Mouse (Mus musculus) ES-E14 (cell line): ENCODE measurements around the gene Macrod1. TPM values are rescaled to one million over a fixed set of nuclear protein-coding genes. Genes with fewer than 3 reads are reported as not detected.

Source experiments
- DNase-seq: peaks from one replicate; pipeline ENCODE4 v3.0.0-alpha.2; 2013; ENCODE audit warnings: low read depth, low spot score
- H3K27ac ChIP-seq: 2 replicates; pipeline ENCODE4 v1.5.1; 2012; ENCODE audit warnings: low read depth, mild to moderate bottlenecking, low read length, moderate library complexity, mixed read lengths; ENCODE audit not compliant: poor library complexity, insufficient read depth, severe bottlenecking
- H3K36me3 ChIP-seq: 2 replicates; pipeline ENCODE4 v1.6.1; 2012; ENCODE audit warnings: mild to moderate bottlenecking, low read length, moderate library complexity, mixed read lengths; ENCODE audit not compliant: control insufficient read depth, poor library complexity, insufficient read depth, severe bottlenecking
- H3K4me1 ChIP-seq, 2 experiments: fragments of 150-350 bp in 1 of 2; sonication (generic) in 1 of 2; 2 replicates each; pipeline ENCODE4 v1.6.1; 2012; ENCODE audit warnings: low read length in 2 of 2, mild to moderate bottlenecking in 1 of 2, mixed read lengths in 1 of 2; ENCODE audit not compliant: control insufficient read depth in 2 of 2, insufficient read depth in 2 of 2, poor library complexity in 1 of 2
- H3K4me3 ChIP-seq, 2 experiments: fragments of 150-350 bp in 1 of 2; sonication (generic) in 1 of 2; 2 replicates each; pipeline ENCODE4 v1.5.1; 2012; ENCODE audit warnings: low read length in 2 of 2, low read depth in 1 of 2, mild to moderate bottlenecking in 1 of 2, mixed read lengths in 1 of 2; ENCODE audit not compliant: insufficient read depth in 1 of 2, poor library complexity in 1 of 2, severe bottlenecking in 1 of 2
- H3K9ac ChIP-seq: 2 replicates; pipeline ENCODE4 v1.6.1; 2012; ENCODE audit warnings: low read depth, mild to moderate bottlenecking, low read length, mixed read lengths; ENCODE audit not compliant: poor library complexity, insufficient read depth, severe bottlenecking
- H3K9me3 ChIP-seq: fragments of 150-350 bp; sonication (generic); 2 replicates; pipeline ENCODE4 v1.6.1; 2012; ENCODE audit warnings: low read depth, mild to moderate bottlenecking, low read length; ENCODE audit not compliant: control insufficient read depth, insufficient read depth
- CHD2 ChIP-seq: IDR thresholded peaks from 2 replicates; pipeline ENCODE4 v1.6.1; 2014; ENCODE audit warnings: mild to moderate bottlenecking, low read depth, low read length, inconsistent platforms
- HCFC1 ChIP-seq: IDR thresholded peaks from 2 replicates; pipeline ENCODE4 v1.6.1; 2012; ENCODE audit warnings: low read length, inconsistent platforms, borderline replicate concordance; ENCODE audit not compliant: insufficient read depth
- MAFK ChIP-seq: IDR thresholded peaks from 2 replicates; pipeline ENCODE4 v1.6.1; 2014; ENCODE audit warnings: mild to moderate bottlenecking, low read depth, low read length, inconsistent platforms; ENCODE audit not compliant: insufficient read depth
- ZC3H11A ChIP-seq: IDR thresholded peaks from 2 replicates; pipeline ENCODE4 v1.6.1; 2012; ENCODE audit warnings: low read depth, mild to moderate bottlenecking, inconsistent platforms, low read length, borderline replicate concordance
- ZNF384 ChIP-seq: IDR thresholded peaks from 2 replicates; pipeline ENCODE4 v1.6.1; 2012; ENCODE audit warnings: low read depth, low read length, inconsistent platforms
- in situ Hi-C, 2 experiments: fragments of 600-800 bp; cut with MboI; formaldehyde crosslinking; loops; one replicate each; pipeline ENCODE4 v1.15.1; 2025; ENCODE audit warnings: low sequenced_read_pairs in 2 of 2, inconsistent platforms in 1 of 2; ENCODE audit not compliant: unreplicated experiment in 2 of 2
- total RNA-seq: library from RNA; depleted of rRNA; stranded (reverse); fragments of 300-350 nt; gene quantifications from 2 replicates; pipeline ENCODE4 v1.2.3, GENCODE M21; 2012

Macrod1 gene
- total RNA-seq, 1 experiment, result 1.4 TPM

- Histone ChIP-seq H3K9ac (no peak overlapping the region), H3K9me3 (no peaks in the 10 kb centered on the region), H3K4me1 (peaks cover 1 to 10% of the 10 kb centered on the region in 2 experiments; a peak in 2 of 4 replicates), H3K4me3 (no peak overlapping the region), H3K36me3 (no peaks in the 10 kb centered on the region), H3K27ac (no peak overlapping the region)
- TF ChIP-seq ZNF384 (no peak), CHD2 (no peak), MAFK (no peak), HCFC1 (no peak), ZC3H11A (no peak)
- in situ Hi-C loops, result no loop called here
- DNase-seq, result no peak
These were observed 92.6 kb downstream of the Macrod1 start for GRCm38 (mm10) chr19:7149158-7149685.

- no peak for DNase-seq
- no peak overlapping the region for H3K9ac ChIP-seq
- no peak overlapping the region for H3K4me3 ChIP-seq
- H3K36me3 ChIP-seq, result no peaks in the 10 kb centered on the region
- in situ Hi-C loops, result no loop called here
- TF ChIP-seq ZC3H11A (no peak), CHD2 (no peak), ZNF384 (no peak), HCFC1 (no peak), MAFK (no peak)
- H3K9me3 ChIP-seq, result no peaks in the 10 kb centered on the region
- H3K27ac ChIP-seq, result no peak overlapping the region
- no peaks in the 10 kb centered on the region for H3K4me1 ChIP-seq
These were observed 94.8 kb downstream of the Macrod1 start for GRCm38 (mm10) chr19:7151300-7151926.

- Histone ChIP-seq H3K9ac (no peak overlapping the region), H3K4me3 (no peak overlapping the region), H3K36me3 (no peaks in the 10 kb centered on the region), H3K9me3 (no peaks in the 10 kb centered on the region), H3K4me1 (0 out of 4 replicates have a peak, but pooled peaks cover 0 to 2% of the 10 kb centered on the region in 2 experiments), H3K27ac (no peak overlapping the region)
- TF ChIP-seq ZC3H11A, result no peak
- no peak for TF ChIP-seq ZNF384
- no peak for TF ChIP-seq CHD2
- no peak for TF ChIP-seq HCFC1
- TF ChIP-seq MAFK, result no peak
- DNase-seq, result no peak
- in situ Hi-C loops, result no loop called here
These were observed 95.5 kb downstream of the Macrod1 start for GRCm38 (mm10) chr19:7151927-7152653.

- Histone ChIP-seq H3K9ac (no peak overlapping the region), H3K4me1 (peaks cover 0 to 2% of the 10 kb centered on the region in 2 experiments; a peak in 1 of 4 replicates), H3K9me3 (no peaks in the 10 kb centered on the region), H3K27ac (no peak overlapping the region), H3K4me3 (no peak overlapping the region), H3K36me3 (no peaks in the 10 kb centered on the region)
- TF ChIP-seq ZNF384 (no peak), ZC3H11A (no peak), MAFK (no peak), HCFC1 (no peak), CHD2 (no peak)
- DNase-seq, result no peak
- in situ Hi-C loops, result no loop called here
These were observed 96.6 kb downstream of the Macrod1 start for GRCm38 (mm10) chr19:7153232-7153631.
